Mouse (Mus musculus) adrenal gland, adult 2 months (tissue): ENCODE results near the gene Smarcb1. TPM values are rescaled to one million over a fixed set of nuclear protein-coding genes. Genes with fewer than 3 reads are reported as not detected.
"Not testable (repeated sequence)": the region's sequence is repeated elsewhere in the genome, so short reads cannot be mapped to it uniquely, and the experiment has no call there.

Experiments used
- DNase-seq: peaks from one replicate; pipeline ENCODE4 v3.0.0; 2021
- polyA plus RNA-seq: library from polyadenylated mRNA; depleted of rRNA; stranded (reverse); fragments of >200 nt; gene quantifications from 2 replicates; pipeline ENCODE4 v1.2.3, GENCODE M21; 2012
- total RNA-seq, 2 experiments: library from RNA; stranded (reverse); gene quantifications; 2 replicates each; pipeline ENCODE4 v1.2.3; 2021

Gene Smarcb1
- total and polyA plus RNA-seq, 3 experiments = 77.6 to 115 (median 87.4) TPM

DNA sequence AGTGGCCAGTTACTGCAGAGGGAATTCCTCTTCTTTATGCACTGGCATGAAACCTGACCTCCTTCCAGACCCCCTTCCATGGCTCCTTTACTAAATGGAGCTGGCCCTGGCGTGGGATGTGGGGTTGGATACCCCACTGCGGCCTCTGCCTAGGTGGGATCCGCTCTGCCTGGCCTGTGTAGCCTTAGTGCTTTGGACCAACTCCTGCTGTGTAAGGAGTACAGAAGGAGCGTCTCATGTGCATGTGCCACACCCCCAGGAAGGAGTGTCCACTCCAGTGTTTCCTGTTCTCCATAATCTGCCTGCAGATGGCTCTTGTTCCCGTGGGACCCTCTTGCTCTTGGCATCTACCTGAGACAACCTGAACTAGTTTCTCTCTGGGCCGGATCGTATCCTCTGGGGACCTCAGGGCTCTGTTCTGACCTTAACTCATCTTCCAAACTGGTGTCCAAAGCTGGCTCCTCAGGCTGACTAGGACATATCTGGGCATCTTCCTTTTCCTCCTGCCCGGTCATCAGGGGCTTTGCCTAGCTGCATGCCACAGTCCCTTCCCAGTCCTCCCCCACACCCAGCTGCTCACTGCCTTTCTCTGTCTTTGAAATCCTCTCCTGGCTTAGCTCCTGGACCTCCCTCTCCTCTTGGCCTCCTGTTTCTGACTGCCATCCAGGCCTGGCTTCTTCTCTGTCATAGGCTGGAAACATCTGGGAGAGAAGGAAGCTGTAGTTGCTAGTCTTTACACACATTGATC lies 31.8 kb downstream of the Smarcb1 start:
- DNase-seq = no peak

DNA sequence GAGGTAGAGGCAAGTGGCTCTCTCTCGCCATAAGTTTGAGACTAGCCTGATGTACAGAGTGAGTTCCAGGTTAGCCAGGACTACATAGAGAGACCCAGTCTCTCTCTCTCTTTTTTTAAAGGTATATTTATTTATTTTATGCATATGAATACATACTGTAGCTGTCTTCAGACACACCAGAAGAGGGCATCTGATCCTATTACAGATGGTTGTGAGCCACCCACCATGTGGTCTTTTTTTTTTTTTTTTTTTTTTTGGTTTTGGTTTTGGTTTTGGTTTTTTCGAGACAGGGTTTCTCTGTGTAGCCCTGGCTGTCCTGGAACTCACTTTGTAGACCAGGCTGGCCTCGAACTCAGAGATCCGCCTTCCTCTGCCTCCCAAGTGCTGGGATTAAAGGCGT lies 33.9 kb downstream of the Smarcb1 start:
- DNase-seq = not testable (repeated sequence)

DNA sequence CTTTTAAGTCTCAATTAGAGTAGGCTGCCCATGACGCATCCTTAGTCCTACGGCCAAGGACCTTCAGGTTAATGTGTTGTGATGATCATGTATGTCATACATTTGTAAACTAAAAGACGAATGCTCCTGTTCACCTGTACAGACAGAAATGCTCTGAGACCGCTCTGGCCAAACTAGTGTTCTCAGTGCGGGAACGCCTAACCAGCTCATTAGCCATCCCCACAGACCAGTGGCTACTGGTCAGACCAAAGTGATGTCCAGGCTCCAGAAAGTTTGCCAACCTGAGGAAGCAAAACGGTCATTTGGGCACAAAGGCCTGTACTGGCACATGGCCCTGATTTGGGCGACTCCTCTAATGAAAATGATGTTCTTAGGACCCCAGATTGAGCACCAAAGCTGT lies 36.7 kb downstream of the Smarcb1 start:
- no peak for DNase-seq

DNA sequence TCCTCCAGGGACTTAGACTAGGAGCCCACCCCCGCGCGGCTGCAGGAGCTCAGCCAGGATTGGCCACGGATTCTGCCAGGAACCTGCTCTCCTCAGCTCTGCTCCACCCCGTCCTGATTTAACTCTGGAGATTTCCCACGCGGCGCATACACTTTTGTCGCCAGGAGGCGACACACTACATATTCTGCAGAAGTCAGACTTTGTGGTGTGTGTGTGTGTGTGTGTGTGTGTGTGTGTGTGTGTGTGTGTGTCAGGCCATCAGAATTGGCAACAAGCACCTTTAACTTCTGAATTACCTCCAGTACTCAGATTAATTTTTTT lies 38.2 kb downstream of the Smarcb1 start:
- peak; percentile 81 for DNase-seq

DNA sequence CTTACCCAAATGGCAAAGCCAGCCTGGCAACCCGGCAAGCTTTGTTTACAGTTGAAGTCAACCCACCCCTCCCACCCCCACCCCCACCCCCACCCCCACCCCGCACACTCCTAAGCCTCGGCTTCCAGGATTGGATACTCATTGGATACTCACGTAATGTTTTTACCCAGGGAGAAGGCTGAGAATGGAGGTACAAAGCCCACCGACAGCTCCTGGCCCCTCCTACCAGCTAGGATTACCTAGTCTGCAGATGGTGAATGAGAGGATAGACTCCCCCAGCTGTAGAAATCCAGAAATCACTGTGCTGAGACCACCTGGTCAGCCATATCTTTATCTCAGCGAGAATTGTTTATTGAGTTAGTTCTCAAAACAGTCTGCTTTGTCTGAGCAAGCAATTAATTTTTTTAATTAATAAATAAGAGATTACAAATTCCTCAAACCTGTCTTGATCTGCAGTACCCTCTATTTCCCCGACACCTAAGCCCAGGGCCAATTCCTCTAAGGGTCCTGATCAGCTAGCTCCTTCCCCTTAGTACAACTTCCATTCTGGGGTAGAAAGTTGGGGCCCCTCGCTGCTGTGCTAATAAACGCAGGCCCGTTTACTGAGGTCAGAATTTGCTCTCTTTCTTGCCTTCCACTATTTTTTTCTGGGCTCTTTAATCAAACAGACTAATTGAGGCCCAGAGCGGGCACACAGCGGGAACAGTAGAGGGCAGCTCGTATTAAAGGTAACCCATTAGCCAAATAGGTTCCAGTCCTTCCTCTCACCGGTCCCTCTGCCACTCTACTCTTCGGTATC lies 38.8 kb downstream of the Smarcb1 start:
- DNase-seq = no peak

DNA sequence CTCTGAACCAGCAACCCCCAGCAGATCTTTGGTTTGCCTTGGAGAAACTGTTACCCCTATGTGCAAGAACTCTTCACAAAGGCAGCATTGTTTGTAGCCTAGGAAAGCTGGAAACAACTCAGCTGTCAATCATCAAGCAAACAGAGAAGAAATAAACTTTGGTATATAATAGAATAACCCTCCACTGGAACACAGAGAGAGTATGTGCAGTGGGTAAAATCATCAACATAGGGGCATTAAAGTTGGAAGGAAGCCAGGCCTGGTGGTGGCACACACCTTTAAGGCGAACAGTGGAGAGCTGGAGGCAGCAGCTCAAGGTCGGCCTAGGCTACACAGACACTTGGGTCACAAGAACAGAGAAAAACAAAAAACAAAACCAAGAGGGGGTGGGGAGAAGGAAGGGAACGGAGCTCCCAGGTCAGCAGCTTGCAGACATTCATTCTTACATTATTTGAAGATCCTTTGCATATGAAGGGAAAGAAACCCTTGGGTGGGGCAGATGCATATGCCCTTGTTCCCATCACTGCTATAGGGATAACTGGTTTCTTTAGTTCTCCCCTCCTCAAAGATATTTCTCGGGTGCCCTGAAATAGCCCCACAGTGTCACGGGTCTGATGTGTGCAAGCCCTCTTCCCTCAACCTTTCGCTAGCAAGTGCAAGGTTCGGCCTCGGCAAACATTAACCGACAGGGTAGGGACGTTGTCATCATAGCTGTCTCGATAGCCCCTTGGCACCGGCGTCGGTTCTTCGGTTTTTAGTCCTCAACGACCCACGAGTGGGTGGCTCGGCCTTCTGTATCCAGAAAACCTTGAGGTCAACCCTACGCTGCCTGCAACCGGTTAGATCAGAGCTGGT lies 39.6 kb downstream of the Smarcb1 start:
- DNase-seq = peak; percentile 23

DNA sequence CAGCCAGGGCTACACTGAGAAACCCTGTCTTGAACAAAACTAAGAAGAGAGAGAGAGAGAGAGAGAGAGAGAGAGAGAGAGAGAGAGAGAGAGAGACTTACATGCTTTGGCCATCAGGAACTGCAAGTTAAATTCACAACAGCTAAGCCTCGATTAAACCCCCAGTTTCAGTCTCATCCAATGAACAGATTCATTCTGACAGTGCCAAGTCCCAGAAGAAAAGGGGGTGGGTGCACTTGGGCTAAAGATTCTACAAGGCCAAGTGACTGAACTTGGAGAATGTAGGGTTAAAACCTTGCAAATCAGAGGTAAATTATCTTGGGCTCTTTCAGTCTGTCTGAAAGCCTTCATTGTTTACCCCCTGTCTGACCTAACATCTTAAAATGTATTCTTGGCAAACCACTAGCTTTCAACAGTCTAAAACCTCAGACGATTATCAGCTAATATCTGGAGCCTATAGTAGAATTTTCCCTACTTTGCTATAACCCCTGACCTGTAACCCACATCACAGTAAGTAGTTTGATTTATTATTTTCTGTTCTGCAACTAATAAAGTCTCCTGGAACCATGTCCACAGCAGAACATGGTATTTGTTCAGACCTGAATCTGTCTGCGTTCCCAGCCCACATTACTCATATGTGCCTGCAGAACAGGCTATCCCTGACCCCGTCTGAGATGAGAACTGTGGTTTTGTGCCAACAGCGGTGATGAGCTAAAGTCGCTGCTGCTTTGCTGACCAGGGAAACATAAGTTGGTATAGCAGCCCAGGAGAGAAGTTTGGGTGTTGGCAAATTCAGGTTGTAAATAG lies 40.4 kb downstream of the Smarcb1 start:
- DNase-seq = peak; percentile 76

DNA sequence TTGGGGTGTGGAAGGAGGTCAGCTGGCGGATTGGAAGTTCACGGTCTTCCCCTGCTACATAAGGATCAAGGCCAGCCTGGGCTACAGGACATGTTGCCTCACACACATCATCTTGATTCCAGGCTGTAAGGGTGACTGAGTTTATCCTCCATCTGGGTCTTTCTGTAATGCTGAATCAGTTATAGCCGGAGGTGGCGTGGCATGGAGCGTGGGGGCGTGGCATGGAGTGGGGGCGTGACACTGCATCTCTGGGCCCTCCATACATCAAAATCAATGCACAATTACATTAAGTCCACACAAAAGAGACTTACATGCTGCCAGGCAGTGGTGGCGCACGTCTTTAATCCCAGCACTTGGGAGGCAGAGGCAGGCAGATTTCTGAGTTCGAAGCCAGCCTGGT lies 41.1 kb downstream of the Smarcb1 start:
- no peak for DNase-seq

DNA sequence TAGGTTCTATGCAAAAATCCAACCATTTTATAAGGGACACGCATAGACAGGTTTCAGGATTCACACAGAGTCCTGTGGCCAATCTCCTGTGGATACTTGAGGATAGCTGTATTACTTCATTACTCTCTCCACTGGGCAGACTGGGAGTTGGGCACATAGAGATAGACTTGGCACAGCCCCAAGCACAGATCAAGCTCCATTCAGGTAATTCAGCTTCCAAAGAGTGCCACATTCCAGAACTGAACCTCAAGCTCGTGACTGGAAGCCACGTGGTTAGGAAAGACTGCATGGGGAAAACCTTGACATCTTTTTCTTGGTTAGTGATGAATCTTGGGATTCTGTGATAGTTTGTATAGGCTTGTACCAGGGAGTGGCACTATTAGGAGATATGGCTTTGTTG lies 42.6 kb downstream of the Smarcb1 start:
- DNase-seq = no peak

DNA sequence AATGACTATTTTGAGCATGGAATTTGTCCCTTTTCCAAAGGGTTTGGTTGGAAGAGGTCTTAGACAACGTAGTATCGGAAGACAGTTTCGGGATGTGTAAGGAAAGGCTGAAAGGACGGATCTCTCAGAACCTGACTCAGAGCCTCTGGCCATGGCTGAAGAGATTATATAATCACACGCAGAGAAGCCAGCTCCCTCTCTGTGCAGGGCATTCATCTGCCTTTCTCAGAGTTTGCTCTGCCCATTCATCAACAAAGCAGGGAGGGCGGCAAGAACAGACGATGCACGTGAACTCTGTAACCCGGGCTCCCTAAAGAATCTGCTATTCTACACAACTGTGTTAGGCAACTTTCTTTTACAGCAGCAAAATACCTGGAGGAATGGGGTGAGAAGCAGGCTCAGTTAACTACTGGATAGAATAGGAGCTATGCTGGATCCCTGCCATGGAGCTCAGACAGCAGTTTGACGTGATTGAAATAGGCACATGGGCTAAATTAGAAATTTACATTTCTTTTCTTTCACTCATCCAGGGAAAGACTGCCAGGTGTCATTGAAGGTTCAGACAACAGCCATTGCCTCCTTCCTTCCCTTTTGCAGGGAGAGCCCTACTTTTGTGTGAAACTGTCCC lies 47.8 kb downstream of the Smarcb1 start:
- DNase-seq = peak; percentile 59

DNA sequence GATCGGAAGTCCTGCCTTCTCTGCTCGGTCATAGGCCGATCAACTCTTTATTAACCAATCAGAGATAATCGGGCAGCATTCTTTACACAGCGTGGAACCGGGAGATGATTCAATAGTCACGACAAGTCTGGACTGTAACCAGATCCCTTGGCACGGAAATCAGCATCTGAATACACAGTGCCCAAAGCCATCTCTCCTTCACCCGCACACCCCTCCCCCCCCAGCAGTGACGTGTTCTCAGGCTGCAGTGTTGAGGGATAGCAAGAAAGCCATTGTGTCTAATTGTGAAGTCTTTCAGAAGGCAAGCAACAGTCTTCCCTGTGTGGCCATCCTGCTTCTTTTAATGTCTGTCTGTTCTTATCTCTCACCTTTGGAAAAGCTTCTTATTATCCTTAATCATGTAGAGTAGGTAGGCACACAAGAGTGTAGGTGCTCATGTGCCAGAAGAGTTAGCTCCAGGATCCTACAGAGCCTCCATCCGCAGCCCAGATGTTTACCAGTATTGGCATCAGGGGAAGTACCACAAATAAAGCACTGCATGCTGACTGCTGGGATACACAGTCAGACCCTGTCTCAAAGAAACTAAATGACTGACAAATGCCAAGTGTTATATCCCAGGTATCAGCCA lies 48.4 kb downstream of the Smarcb1 start:
- peak; percentile 92 for DNase-seq

DNA sequence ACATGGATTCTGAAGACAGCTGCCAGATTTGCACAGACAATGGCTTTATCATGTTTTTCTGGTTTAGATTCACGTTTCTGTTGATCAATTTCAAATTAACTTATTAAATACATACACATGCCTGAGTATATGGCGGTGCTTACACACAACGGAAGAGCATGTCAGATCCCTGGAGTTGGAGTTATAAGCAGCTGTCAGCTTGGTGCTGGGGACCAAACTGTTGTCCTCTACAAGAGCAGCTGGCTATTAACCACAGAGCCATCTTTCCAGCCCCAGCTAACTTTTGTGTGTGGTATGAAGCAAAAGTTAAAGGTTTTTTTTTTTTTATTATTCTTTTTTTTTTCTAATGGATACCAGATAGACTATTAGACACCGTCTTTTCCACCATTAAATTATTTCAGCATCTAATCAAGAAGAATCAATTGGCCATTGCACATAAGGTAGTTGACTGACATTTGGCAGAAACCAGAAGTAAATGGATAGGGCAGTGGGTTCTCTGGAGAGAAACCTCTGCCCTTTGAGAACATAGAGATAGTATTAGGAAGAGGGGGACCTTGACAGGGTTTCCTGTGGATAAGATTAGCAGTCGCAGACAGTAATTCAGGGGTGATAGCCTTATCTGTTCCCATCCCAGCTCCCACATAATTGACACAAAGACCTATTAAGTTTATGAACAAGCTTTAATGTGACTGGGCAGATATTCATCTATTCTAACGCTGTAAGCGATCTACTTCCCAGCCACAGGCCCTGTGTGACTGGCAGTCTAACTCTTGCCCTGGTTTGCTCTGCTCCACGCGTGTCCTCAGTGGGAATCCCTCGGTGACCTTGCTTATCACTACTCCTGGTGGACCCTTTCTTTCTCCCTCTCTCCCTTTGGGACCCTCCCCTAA lies 49.1 kb downstream of the Smarcb1 start:
- no peak for DNase-seq

DNA sequence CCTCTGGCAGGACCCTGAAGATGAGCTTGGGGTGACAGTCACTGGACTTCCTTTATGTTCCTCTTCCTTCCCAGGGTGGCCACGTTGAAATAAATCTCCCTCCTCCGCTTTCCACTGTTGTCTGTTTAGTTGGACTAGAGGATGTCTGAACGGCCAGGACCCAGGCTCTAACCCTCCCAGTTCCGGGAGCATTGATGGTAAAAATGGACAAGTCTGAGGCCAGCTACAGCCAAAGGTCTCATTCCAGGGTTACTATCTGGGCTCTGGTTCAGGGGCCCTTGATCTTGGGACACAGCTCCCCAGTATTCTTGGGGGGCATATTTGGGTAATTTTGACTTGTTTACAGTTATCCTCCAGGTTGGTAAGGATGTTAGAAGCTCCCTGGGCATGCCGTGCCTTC lies 59.8 kb downstream of the Smarcb1 start:
- no peak for DNase-seq

DNA sequence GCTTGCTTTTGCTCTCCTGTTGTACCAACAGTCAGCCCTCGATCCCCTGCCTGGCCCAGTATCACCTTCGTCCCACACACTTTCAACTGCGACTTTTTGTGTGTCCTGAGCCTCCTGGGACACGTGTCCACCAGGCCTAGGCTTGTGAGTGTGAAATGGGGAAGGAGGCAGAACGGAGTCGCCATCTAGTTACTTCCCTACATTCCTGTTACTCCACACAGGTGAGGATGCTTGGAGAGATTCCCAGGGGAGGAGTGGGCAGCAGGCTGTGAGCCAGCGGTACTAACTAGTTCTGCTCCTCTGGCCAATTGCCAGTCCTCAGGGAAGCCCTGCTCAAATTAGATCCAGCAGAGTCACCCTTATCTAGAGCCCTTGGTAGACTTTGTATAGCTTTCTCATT lies 60.7 kb downstream of the Smarcb1 start:
- DNase-seq = no peak

DNA sequence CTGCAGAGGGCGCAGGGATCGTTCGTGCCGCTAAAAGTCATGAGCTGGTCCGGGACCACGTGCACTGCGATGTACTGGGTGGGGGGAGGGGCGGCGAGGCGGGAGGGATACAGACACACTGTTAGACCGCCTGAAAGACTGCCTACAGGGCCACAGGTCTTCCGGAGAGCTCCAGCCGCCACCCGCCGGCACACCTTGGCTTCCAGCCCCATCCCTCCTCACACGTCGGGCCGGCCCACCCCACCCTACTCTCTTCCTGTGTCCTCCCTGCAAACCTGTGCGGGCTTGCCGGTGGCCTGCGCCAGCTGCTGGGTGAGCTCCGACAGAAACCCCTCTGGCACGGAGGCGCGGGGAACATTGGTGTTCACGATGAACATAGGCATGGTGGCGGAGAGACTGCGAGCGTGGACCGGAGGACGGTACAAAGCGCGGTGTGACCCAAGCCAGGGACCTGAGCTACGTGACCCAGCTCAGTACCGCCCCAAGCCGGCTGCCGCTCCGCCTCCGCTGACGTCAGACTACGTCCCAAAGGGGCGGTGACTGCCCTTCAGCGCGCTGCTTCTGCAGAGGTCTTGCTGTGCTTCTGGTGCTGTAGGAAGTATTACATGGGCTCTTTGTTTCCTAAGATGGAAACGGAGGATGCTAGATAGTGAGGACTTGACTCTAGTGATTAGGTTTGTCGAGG lies 61.5 kb downstream of the Smarcb1 start, which contains the start of gene Mif:
Gene Mif (minus strand): TSS at position 455 of the 685 bp plus-strand sequence.
- peak; percentile 93 for DNase-seq

DNA sequence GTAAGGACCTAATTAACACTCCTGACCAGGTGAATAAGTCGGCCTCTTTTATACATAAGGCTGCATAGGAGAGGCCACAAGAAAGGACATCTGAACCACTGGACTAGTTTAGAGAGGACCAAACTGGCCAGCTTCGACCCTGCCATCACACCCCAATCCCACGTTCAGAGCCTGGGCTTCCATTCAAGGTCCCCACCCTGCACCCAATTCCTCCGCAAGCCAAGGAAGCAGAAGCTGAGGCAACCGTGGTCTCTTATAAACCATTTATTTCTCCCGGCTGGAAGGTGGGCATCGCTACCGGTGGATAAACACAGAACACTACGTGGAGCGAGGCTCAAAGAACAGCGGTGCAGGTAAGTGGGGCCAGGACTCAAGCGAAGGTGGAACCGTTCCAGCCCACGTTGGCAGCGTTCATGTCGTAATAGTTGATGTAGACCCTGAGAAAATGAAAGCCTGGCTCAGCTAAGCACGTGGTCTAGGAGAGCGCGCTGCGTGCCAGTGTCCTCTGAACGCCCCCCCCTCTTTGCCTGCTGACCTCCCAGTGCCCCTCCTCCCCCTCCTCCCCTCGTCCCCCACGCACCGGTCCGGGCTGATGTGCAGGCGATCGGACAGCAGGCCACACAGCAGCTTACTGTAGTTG lies 62.2 kb downstream of the Smarcb1 start:
- DNase-seq = peak; percentile 49

DNA sequence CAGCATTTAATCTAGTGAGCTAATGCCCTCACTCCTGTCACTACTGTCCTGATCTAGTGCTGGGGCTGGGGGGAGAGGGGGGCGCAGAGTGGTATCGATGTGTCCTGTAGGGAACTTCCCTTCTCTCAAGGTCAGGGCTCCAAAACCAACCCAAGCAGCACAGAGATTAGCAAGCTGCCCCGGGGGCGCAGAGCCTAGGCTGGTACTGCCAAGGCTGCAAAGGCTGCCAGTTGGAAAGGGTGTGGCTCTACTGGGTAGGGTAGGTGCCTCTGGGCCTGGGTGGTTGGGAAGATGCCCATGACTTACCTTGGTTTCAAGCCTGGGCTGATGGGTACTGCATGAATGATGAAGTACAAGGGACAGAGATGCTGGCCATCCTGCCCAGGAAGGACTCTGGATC lies 63.8 kb downstream of the Smarcb1 start:
- DNase-seq = no peak

DNA sequence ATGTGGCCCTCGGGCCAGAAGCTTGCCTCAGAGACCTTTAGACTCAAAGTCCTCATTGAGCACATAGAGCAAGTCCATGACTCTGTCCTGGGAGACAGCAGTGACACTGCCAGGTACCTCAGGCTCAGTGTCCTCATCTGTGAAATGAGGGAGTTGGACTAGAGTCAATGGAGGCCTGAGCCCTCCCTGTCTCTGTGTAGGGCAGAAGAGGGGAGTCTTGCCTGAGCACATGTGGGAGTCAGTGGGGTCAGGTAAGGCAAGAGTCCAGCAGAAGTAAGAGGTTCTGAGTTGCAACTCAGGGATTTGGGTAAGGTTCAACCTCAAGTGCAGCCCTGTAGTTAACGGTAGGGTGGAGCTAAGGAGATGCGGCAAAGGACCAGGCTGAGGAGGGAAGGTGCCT lies 64.4 kb downstream of the Smarcb1 start:
- DNase-seq = no peak
